Mouse (Mus musculus) hindbrain, embryonic 14.5 days (tissue): Measurements from ENCODE around the gene Prr12. TPM values are rescaled to one million over a fixed set of nuclear protein-coding genes. Genes with fewer than 3 reads are reported as not detected.

ENCODE experiments used
- ATAC-seq: fragments of 200-750 bp; cut with Nextera tagmentation; 2 replicates; pipeline ENCODE4 v1.8.0; 2017; ENCODE audit warnings: moderate number of reproducible peaks, mild to moderate bottlenecking, moderate TSS enrichment, moderate library complexity; ENCODE audit not compliant: low FRiP score
- DNase-seq: peaks from one replicate; pipeline ENCODE4 v3.0.0-alpha.2; 2015; ENCODE audit warnings: low spot score
- H3K27ac ChIP-seq: fragments of 300-500 bp; sonication (generic); 2 replicates; pipeline ENCODE4 v1.5.1; 2014; ENCODE audit warnings: mild to moderate bottlenecking, moderate library complexity
- H3K27me3 ChIP-seq: fragments of 300-500 bp; sonication (generic); 2 replicates; pipeline ENCODE4 v1.6.1; 2014; ENCODE audit warnings: mild to moderate bottlenecking, low read length, mixed read lengths; ENCODE audit not compliant: control insufficient read depth, insufficient read depth
- H3K36me3 ChIP-seq: fragments of 300-500 bp; sonication (generic); replicated peaks from 2 replicates; pipeline ENCODE4 v1.6.1; 2014; ENCODE audit not compliant: control insufficient read depth, insufficient read depth
- H3K4me1 ChIP-seq: fragments of 300-500 bp; sonication (generic); replicated peaks from 2 replicates; pipeline ENCODE4 v1.6.1; 2014; ENCODE audit warnings: antibody characterized with exemption, low read length, mixed read lengths; ENCODE audit not compliant: control insufficient read depth, insufficient read depth
- H3K4me2 ChIP-seq: fragments of 300-500 bp; sonication (generic); replicated peaks from 2 replicates; pipeline ENCODE4 v1.6.1; 2014; ENCODE audit warnings: mild to moderate bottlenecking, moderate library complexity
- H3K4me3 ChIP-seq: fragments of 300-500 bp; sonication (generic); replicated peaks from 2 replicates; pipeline ENCODE4 v1.5.1; 2014; ENCODE audit warnings: mild to moderate bottlenecking, low read length
- H3K9ac ChIP-seq: fragments of 300-500 bp; sonication (generic); 2 replicates; pipeline ENCODE4 v1.6.1; 2014
- H3K9me3 ChIP-seq: fragments of 300-500 bp; sonication (generic); 2 replicates; pipeline ENCODE4 v1.6.1; 2016; ENCODE audit warnings: low read length; ENCODE audit not compliant: control insufficient read depth
- WGBS: fragments of 180-500 bp; shearing (Covaris S2); extraction: QIAGEN DNeasy Blood & Tissue Kit; methylation state at CpG from one replicate; pipeline ENCODE4 v1.1.7; 2014; 5-methylcytosine and 5-hydroxymethylcytosine counted together
- polyA plus RNA-seq: library from polyadenylated mRNA; unstranded; fragments of >200 nt; fragmentation: Nextera tagmentation; extraction: Ambion mirVana; gene quantifications from 2 replicates; pipeline ENCODE4 v1.2.1, GENCODE M21; 2014

Gene Prr12
- polyA plus RNA-seq, 1 experiment from 2014 or later: 16.5 TPM

GRCm38 (mm10) chr7:45047491-45047890, 5.2 kb downstream of the Prr12 start:
- H3K4me3 ChIP-seq: no peak overlapping the region
- ATAC-seq: no peak
- peaks cover 78% of the 10 kb centered on the region for H3K36me3 ChIP-seq
- no peak overlapping the region for H3K9ac ChIP-seq
- H3K4me1 ChIP-seq: peaks cover 15% of the 10 kb centered on the region
- no peak overlapping the region for H3K4me2 ChIP-seq
- H3K27ac ChIP-seq: no peak overlapping the region
- no peaks in the 10 kb centered on the region for H3K27me3 ChIP-seq
- DNase-seq: no peak
- 98% methylated on average over 14 of the region's 14 CpGs for WGBS
- H3K9me3 ChIP-seq: no peaks in the 10 kb centered on the region

- Histone ChIP-seq H3K9ac (no peak overlapping the region), H3K9me3 (no peaks in the 10 kb centered on the region), H3K4me3 (no peak overlapping the region), H3K4me2 (no peak overlapping the region), H3K27me3 (no peaks in the 10 kb centered on the region), H3K27ac (no peak overlapping the region), H3K4me1 (peaks cover 15% of the 10 kb centered on the region), H3K36me3 (peaks cover 84% of the 10 kb centered on the region)
- ATAC-seq (no peak), DNase-seq (no peak)
- 94% methylated on average over 26 of the region's 26 CpGs for WGBS
Observed at GRCm38 (mm10) chr7:45046853-45047350, 5.8 kb downstream of the Prr12 start.

GRCm38 (mm10) chr7:45045741-45046140, 6.9 kb downstream of the Prr12 start:
- Histone ChIP-seq H3K9ac (no peak overlapping the region), H3K27ac (no peak overlapping the region), H3K4me3 (no peak overlapping the region), H3K4me1 (peaks cover 5% of the 10 kb centered on the region), H3K27me3 (no peaks in the 10 kb centered on the region), H3K9me3 (no peaks in the 10 kb centered on the region), H3K4me2 (no peak overlapping the region), H3K36me3 (peaks cover 95% of the 10 kb centered on the region)
- WGBS: 92% methylated on average over 22 of the region's 22 CpGs
- ATAC-seq (no peak), DNase-seq (no peak)

GRCm38 (mm10) chr7:45043307-45043706, 9.4 kb downstream of the Prr12 start:
- Histone ChIP-seq H3K4me1 (no peaks in the 10 kb centered on the region), H3K9ac (no peak overlapping the region), H3K9me3 (no peaks in the 10 kb centered on the region), H3K4me2 (no peak overlapping the region), H3K27ac (no peak overlapping the region), H3K27me3 (no peaks in the 10 kb centered on the region), H3K36me3 (peaks cover 98% of the 10 kb centered on the region), H3K4me3 (no peak overlapping the region)
- 94% methylated on average over 14 of the region's 14 CpGs for WGBS
- no peak for ATAC-seq
- no peak for DNase-seq

- 92% methylated on average over 9 of the region's 9 CpGs for WGBS
- H3K4me1 ChIP-seq: no peaks in the 10 kb centered on the region
- no peak overlapping the region for H3K4me3 ChIP-seq
- H3K36me3 ChIP-seq: peaks cover 98% of the 10 kb centered on the region
- ATAC-seq (no peak), DNase-seq (no peak)
- H3K27me3 ChIP-seq: no peaks in the 10 kb centered on the region
- no peak overlapping the region for H3K4me2 ChIP-seq
- H3K27ac ChIP-seq: no peak overlapping the region
- H3K9ac ChIP-seq: no peak overlapping the region
- no peaks in the 10 kb centered on the region for H3K9me3 ChIP-seq
Observed at GRCm38 (mm10) chr7:45040851-45041250, 11.8 kb downstream of the Prr12 start.

GRCm38 (mm10) chr7:45038411-45038810, 14.3 kb downstream of the Prr12 start:
- ATAC-seq (no peak), DNase-seq (no peak)
- WGBS: 98% methylated on average over 9 of the region's 9 CpGs
- no peak overlapping the region for H3K27ac ChIP-seq
- no peak overlapping the region for H3K9ac ChIP-seq
- H3K4me3 ChIP-seq: no peak overlapping the region
- H3K4me2 ChIP-seq: no peak overlapping the region
- no peaks in the 10 kb centered on the region for H3K27me3 ChIP-seq
- H3K4me1 ChIP-seq: no peaks in the 10 kb centered on the region
- H3K9me3 ChIP-seq: no peaks in the 10 kb centered on the region
- H3K36me3 ChIP-seq: peaks cover 98% of the 10 kb centered on the region

- WGBS: 71% methylated on average over 7 of the region's 7 CpGs
- H3K9me3 ChIP-seq: no peaks in the 10 kb centered on the region
- DNase-seq (no peak), ATAC-seq (no peak)
- H3K4me2 ChIP-seq: no peak overlapping the region
- no peak overlapping the region for H3K4me3 ChIP-seq
- peaks cover 98% of the 10 kb centered on the region for H3K36me3 ChIP-seq
- no peak overlapping the region for H3K9ac ChIP-seq
- H3K27me3 ChIP-seq: no peaks in the 10 kb centered on the region
- no peak overlapping the region for H3K27ac ChIP-seq
- H3K4me1 ChIP-seq: no peaks in the 10 kb centered on the region
Observed at GRCm38 (mm10) chr7:45037720-45038361, 14.8 kb downstream of the Prr12 start.

- DNase-seq: no peak
- no peak overlapping the region for H3K4me3 ChIP-seq
- H3K27ac ChIP-seq: no peak overlapping the region
- no peak for ATAC-seq
- no peaks in the 10 kb centered on the region for H3K4me1 ChIP-seq
- WGBS: 93% methylated on average over 11 of the region's 11 CpGs
- H3K9me3 ChIP-seq: no peaks in the 10 kb centered on the region
- H3K36me3 ChIP-seq: peaks cover 98% of the 10 kb centered on the region
- H3K27me3 ChIP-seq: no peaks in the 10 kb centered on the region
- no peak overlapping the region for H3K9ac ChIP-seq
- H3K4me2 ChIP-seq: no peak overlapping the region
Observed at GRCm38 (mm10) chr7:45036702-45037101, 16.0 kb downstream of the Prr12 start.

- no peak overlapping the region for H3K4me2 ChIP-seq
- no peak overlapping the region for H3K9ac ChIP-seq
- ATAC-seq (no peak), DNase-seq (no peak)
- H3K27me3 ChIP-seq: no peaks in the 10 kb centered on the region
- WGBS: 96% methylated on average over 3 of the region's 3 CpGs
- H3K4me1 ChIP-seq: no peaks in the 10 kb centered on the region
- no peaks in the 10 kb centered on the region for H3K9me3 ChIP-seq
- peaks cover 98% of the 10 kb centered on the region for H3K36me3 ChIP-seq
- H3K27ac ChIP-seq: no peak overlapping the region
- no peak overlapping the region for H3K4me3 ChIP-seq
Observed at GRCm38 (mm10) chr7:45035631-45036030, 17.1 kb downstream of the Prr12 start.
